Mouse (Mus musculus) hindbrain, embryonic 12.5 days (tissue): ENCODE measurements around the gene Gm14137. TPM values are rescaled to one million over a fixed set of nuclear protein-coding genes. Genes with fewer than 3 reads are reported as not detected.
A peak's percentile ranks its signal among the peaks of the same experiment; 100 is the strongest.

Experiments used
- ATAC-seq: fragments of 200-750 bp; cut with Nextera tagmentation; 2 replicates; pipeline ENCODE4 v1.8.0; 2017; ENCODE audit warnings: moderate TSS enrichment; ENCODE audit not compliant: low FRiP score
- H3K27ac ChIP-seq: fragments of 300-500 bp; sonication (generic); 2 replicates; pipeline ENCODE4 v1.5.1; 2016; ENCODE audit warnings: mild to moderate bottlenecking
- H3K27me3 ChIP-seq: fragments of 300-500 bp; sonication (generic); 2 replicates; pipeline ENCODE4 v1.6.1; 2016; ENCODE audit warnings: mild to moderate bottlenecking
- H3K36me3 ChIP-seq: fragments of 300-500 bp; sonication (generic); 2 replicates; pipeline ENCODE4 v1.6.1; 2016; ENCODE audit warnings: mild to moderate bottlenecking
- H3K4me1 ChIP-seq: fragments of 300-500 bp; sonication (generic); 2 replicates; pipeline ENCODE4 v1.6.1; 2016
- H3K4me2 ChIP-seq: fragments of 300-500 bp; sonication (generic); replicated peaks from 2 replicates; pipeline ENCODE4 v1.6.1; 2016; ENCODE audit warnings: mild to moderate bottlenecking
- H3K4me3 ChIP-seq: fragments of 300-500 bp; sonication (generic); 2 replicates; pipeline ENCODE4 v1.5.1; 2016; ENCODE audit warnings: mild to moderate bottlenecking
- H3K9ac ChIP-seq: fragments of 300-500 bp; sonication (generic); 2 replicates; pipeline ENCODE4 v1.6.1; 2016; ENCODE audit warnings: mild to moderate bottlenecking, moderate library complexity
- H3K9me3 ChIP-seq: fragments of 300-500 bp; sonication (generic); replicated peaks from 2 replicates; pipeline ENCODE4 v1.6.1; 2016; ENCODE audit warnings: mild to moderate bottlenecking
- WGBS: fragments of 180-500 bp; shearing (Covaris S2); methylation state at CpG from one replicate; pipeline ENCODE4 v1.1.7; 2016; 5-methylcytosine and 5-hydroxymethylcytosine counted together
- polyA plus RNA-seq: library from polyadenylated mRNA; unstranded; fragments of >200 nt; fragmentation: Nextera tagmentation; extraction: Ambion mirVana; gene quantifications from 2 replicates; pipeline ENCODE4 v1.2.1, GENCODE M21; 2016

Gm14137 gene
- polyA plus RNA-seq: 0.96 and 1.1 TPM in 2 replicates

DNA sequence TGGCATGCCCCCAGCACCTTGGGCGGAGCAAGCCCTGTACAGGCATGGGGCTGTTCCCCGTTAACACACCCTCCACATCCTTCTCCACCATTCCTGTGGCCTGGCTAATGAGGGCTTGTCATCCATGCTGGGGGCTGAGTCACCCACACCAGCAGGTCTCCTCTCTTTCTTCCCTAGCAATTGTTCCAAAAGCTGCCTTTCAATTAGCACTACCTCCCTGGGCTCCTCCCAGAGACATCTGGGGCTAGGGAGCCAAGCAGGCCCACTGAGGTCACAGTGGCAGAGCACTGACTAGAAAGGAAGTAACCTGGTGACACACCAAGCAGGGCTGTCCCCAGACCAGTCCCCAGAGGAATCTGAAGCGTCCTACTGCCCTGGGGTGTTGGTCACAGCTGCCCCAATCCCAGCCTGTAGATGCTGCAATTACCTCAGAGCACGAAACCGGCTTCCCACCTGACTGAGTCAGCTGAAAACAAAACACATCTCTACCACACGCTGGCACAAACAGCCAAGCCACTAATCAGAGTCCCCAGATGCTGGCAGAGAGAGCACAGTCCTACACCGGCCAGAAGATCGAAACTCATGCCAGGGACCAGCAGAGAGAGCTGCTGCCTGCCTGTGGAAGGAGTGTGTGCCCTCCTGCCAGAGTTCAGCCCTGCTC lies at the start of gene Gm14137:
Gene Gm14137, plus strand, starts transcription at position 519 of the 661 bp plus-strand sequence.
- Histone ChIP-seq H3K4me1 (peaks cover 31% of the 10 kb centered on the region), H3K27ac (peak within 1 kb of the TSS; percentile 6; the same call in 1 of the 2 replicates), H3K4me2 (peak within 1 kb of the TSS; percentile 14; the same call in 1 of the 2 replicates), H3K36me3 (0 out of 2 replicates have a peak, but pooled peaks cover 23% of the 10 kb centered on the region), H3K4me3 (no peak within 1 kb of the TSS), H3K9me3 (no peaks in the 10 kb centered on the region), H3K27me3 (peaks cover under 1% of the 10 kb centered on the region; the same call in 1 of the 2 replicates), H3K9ac (no peak within 1 kb of the TSS)
- 45% methylated on average over 8 of the region's 8 CpGs for WGBS
- ATAC-seq: 0 out of 2 replicates have a peak, but pooled peaks have one; percentile 15

GRCm38 (mm10) chr2:119136346-119136898 lies 37.9 kb upstream of the Gm14137 start:
- Histone ChIP-seq H3K9ac (no peak overlapping the region), H3K9me3 (no peaks in the 10 kb centered on the region), H3K4me1 (no peaks in the 10 kb centered on the region), H3K36me3 (peaks cover 61% of the 10 kb centered on the region), H3K4me3 (no peak overlapping the region), H3K4me2 (no peak overlapping the region), H3K27me3 (no peaks in the 10 kb centered on the region), H3K27ac (no peak overlapping the region)
- 85% methylated on average over 5 of the region's 5 CpGs for WGBS
- no peak for ATAC-seq

DNA sequence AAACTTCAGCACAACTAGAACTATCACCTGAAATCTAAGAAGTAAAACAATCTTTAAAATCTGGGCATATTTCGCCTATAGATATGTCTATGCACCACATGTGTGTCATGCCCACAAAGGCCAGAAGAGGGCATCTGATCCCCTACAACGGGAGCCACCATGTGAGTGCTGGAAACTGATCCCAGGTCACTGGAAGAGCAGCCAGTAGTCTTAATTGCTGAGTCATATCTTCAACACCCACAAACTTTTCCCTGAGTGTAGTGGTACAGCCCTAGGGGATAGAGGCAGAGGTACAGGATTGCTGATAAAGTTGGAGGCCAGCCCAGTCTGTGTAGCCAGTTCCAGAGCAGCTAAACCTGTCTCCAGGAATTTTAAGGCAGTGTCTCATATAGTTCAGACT lies 29.1 kb upstream of the Gm14137 start:
- H3K36me3 ChIP-seq: peaks cover 92% of the 10 kb centered on the region
- no peak overlapping the region for H3K27ac ChIP-seq
- H3K4me3 ChIP-seq: no peak overlapping the region
- H3K9ac ChIP-seq: no peak overlapping the region
- ATAC-seq: no peak
- H3K4me2 ChIP-seq: no peak overlapping the region
- 93% methylated on average over 2 of the region's 2 CpGs for WGBS
- H3K27me3 ChIP-seq: no peaks in the 10 kb centered on the region
- H3K9me3 ChIP-seq: 0 out of 2 replicates have a peak, but pooled peaks cover 4% of the 10 kb centered on the region
- no peaks in the 10 kb centered on the region for H3K4me1 ChIP-seq

DNA sequence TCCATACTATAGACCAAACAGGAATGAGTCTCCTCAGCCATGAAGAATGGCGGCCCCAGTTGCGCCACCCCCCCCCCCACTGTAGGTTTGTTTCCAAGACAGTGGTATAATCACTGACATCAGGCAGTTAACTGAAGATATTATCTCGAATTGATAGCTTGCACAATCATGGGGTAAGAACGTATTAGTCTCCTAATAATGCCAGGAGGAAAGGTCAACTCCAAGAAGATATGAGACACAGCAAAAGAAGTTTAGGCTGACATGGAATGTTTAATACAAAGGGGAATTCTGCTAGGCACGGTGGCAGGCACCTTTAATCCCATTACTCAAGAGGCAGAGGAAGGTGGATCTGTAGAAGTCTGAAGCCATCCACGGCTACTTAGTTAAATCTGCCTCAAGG lies 27.9 kb upstream of the Gm14137 start:
- WGBS: 94% methylated on average over 6 of the region's 6 CpGs

GRCm38 (mm10) chr2:119147160-119147678 lies 27.1 kb upstream of the Gm14137 start:
- Histone ChIP-seq H3K4me3 (no peak overlapping the region), H3K9me3 (0 out of 2 replicates have a peak, but pooled peaks cover 4% of the 10 kb centered on the region), H3K4me2 (no peak overlapping the region), H3K9ac (no peak overlapping the region), H3K36me3 (peaks cover 92% of the 10 kb centered on the region), H3K27ac (no peak overlapping the region), H3K4me1 (no peaks in the 10 kb centered on the region), H3K27me3 (no peaks in the 10 kb centered on the region)
- no peak for ATAC-seq
- 85% methylated on average over 22 of the region's 22 CpGs for WGBS

More for the DNA sequence above, 27.9 kb upstream of the Gm14137 start:
- Histone ChIP-seq H3K4me1 (no peaks in the 10 kb centered on the region), H3K27me3 (no peaks in the 10 kb centered on the region), H3K9me3 (0 out of 2 replicates have a peak, but pooled peaks cover 4% of the 10 kb centered on the region), H3K36me3 (peaks cover 92% of the 10 kb centered on the region), H3K27ac (no peak overlapping the region), H3K9ac (no peak overlapping the region), H3K4me3 (no peak overlapping the region), H3K4me2 (no peak overlapping the region)
- ATAC-seq: no peak

DNA sequence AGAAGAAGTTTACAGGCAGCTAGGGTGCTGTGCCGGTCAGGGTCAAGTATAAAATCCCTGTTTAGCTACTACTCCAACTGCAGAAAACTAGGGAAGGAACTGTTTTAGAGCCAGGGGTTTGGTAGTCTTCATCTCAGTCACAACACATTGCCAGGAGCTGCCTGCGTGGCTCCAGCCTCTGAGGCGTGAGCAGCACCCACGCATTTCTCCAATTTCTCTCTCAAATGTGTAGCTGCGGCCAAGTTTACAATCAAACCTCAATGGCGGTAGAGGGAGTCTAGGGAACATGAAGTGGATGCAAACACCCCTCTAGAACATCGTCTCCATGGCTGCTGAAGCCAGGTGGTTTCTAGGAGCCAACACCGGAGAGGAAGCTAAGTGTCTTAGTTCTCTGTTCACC lies 26.5 kb upstream of the Gm14137 start:
- H3K27me3 ChIP-seq: no peaks in the 10 kb centered on the region
- H3K27ac ChIP-seq: no peak overlapping the region
- H3K9me3 ChIP-seq: 0 out of 2 replicates have a peak, but pooled peaks cover 4% of the 10 kb centered on the region
- peaks cover 92% of the 10 kb centered on the region for H3K36me3 ChIP-seq
- 94% methylated on average over 8 of the region's 8 CpGs for WGBS
- no peak overlapping the region for H3K9ac ChIP-seq
- H3K4me3 ChIP-seq: no peak overlapping the region
- no peaks in the 10 kb centered on the region for H3K4me1 ChIP-seq
- no peak for ATAC-seq
- H3K4me2 ChIP-seq: no peak overlapping the region

DNA sequence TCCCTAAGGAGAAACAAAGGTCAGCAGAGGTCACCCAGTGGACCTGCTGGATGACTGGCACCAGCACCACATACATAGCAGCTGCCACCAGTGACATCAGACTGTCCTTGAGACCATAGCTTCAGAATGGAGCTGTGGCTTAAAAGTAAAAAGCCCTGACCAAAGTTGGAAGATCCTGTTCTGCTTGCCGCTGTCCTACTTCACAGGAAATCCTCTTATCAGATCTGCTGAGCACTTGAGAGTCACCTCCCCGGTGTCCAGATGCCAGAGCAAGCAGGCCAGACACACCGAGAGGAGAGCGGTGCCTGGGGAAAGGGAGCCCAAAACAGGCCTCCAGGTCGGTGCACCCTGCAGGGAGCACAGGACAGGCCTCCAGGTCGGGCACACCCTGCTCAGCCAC lies 22.1 kb upstream of the Gm14137 start:
- no peak overlapping the region for H3K9ac ChIP-seq
- H3K27ac ChIP-seq: no peak overlapping the region
- no peak for ATAC-seq
- no peaks in the 10 kb centered on the region for H3K27me3 ChIP-seq
- 82% methylated on average over 6 of the region's 6 CpGs for WGBS
- peaks cover 68% of the 10 kb centered on the region for H3K36me3 ChIP-seq
- peaks cover 14% of the 10 kb centered on the region for H3K4me1 ChIP-seq
- no peaks in the 10 kb centered on the region for H3K9me3 ChIP-seq
- H3K4me3 ChIP-seq: no peak overlapping the region
- H3K4me2 ChIP-seq: no peak overlapping the region

DNA sequence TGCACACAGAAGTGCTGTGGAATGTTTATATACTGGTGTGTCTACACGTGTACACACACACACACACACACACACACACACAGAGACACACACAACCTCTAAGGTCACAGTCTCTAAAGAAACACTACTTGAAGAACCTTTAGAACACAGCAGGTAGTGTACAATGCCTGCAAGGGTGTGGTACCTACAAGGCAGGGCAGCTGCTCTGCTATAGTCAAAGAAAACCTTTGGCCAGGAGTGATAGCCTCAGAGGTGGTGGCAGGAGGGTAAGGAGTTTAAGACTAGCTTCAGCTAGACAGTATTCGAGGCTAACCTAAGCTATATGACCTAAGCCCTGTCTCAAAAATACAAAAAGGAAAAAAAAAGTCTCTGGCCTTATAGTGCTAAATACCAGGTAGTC lies 19.6 kb upstream of the Gm14137 start:
- no peak overlapping the region for H3K27ac ChIP-seq

GRCm38 (mm10) chr2:119155388-119155787 lies 18.9 kb upstream of the Gm14137 start:
- Histone ChIP-seq H3K9ac (peak overlapping the region; percentile 94; the same call in 1 of the 2 replicates), H3K4me3 (peak overlapping the region; percentile 99; the same call in 1 of the 2 replicates), H3K4me1 (peaks cover 17% of the 10 kb centered on the region), H3K36me3 (peaks cover 39% of the 10 kb centered on the region), H3K27ac (no peak overlapping the region), H3K27me3 (0 out of 2 replicates have a peak, but pooled peaks cover 2% of the 10 kb centered on the region), H3K9me3 (no peaks in the 10 kb centered on the region), H3K4me2 (peak overlapping the region; percentile 97)
- WGBS: 86% methylated on average over 9 of the region's 9 CpGs
- ATAC-seq: no peak

More for the DNA sequence above, 19.6 kb upstream of the Gm14137 start:
- no peak overlapping the region for H3K4me2 ChIP-seq
- no peaks in the 10 kb centered on the region for H3K27me3 ChIP-seq
- ATAC-seq: no peak
- H3K9ac ChIP-seq: no peak overlapping the region
- no peaks in the 10 kb centered on the region for H3K9me3 ChIP-seq
- peaks cover 46% of the 10 kb centered on the region for H3K36me3 ChIP-seq
- 85% methylated on average over 2 of the region's 2 CpGs for WGBS
- H3K4me1 ChIP-seq: peaks cover 17% of the 10 kb centered on the region
- H3K4me3 ChIP-seq: no peak overlapping the region

DNA sequence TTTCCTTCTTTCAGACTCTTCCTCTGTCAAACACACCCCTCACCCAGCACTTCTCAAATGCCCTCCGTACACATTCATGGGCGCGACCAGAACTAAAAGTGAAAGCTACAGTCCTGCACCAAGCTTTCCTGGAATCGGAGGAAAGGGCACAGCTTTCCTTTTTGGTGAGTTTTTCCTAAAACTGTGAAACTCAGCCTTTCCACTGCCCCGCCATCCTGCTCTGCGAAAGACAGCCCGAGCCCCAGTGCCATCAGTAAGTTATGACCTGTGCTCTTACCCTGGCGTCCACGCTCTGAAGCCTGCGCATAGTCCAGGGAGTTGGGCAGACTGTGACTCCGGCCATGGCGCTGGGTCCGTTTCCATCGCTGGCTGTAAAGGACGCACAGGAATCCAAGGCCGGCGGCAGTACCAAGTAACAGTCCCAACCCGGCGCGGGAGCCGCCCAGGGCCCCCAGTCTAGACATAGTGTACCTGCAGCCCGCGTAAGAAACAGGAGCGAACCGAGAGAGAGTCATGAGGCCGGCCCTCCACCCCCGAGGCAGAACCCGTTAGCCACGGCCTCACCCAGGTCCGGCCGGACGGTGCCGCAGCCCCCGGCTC lies 18.1 kb upstream of the Gm14137 start:
- ATAC-seq: no peak
- Histone ChIP-seq H3K9ac (peak overlapping the region; percentile 94), H3K27ac (peak overlapping the region; percentile 60), H3K9me3 (no peaks in the 10 kb centered on the region), H3K4me3 (peak overlapping the region; percentile 99), H3K4me2 (peak overlapping the region; percentile 97), H3K27me3 (0 out of 2 replicates have a peak, but pooled peaks cover 2% of the 10 kb centered on the region), H3K36me3 (peaks cover 31% of the 10 kb centered on the region), H3K4me1 (peaks cover 17% of the 10 kb centered on the region)
- WGBS: 7% methylated on average over 34 of the region's 34 CpGs

DNA sequence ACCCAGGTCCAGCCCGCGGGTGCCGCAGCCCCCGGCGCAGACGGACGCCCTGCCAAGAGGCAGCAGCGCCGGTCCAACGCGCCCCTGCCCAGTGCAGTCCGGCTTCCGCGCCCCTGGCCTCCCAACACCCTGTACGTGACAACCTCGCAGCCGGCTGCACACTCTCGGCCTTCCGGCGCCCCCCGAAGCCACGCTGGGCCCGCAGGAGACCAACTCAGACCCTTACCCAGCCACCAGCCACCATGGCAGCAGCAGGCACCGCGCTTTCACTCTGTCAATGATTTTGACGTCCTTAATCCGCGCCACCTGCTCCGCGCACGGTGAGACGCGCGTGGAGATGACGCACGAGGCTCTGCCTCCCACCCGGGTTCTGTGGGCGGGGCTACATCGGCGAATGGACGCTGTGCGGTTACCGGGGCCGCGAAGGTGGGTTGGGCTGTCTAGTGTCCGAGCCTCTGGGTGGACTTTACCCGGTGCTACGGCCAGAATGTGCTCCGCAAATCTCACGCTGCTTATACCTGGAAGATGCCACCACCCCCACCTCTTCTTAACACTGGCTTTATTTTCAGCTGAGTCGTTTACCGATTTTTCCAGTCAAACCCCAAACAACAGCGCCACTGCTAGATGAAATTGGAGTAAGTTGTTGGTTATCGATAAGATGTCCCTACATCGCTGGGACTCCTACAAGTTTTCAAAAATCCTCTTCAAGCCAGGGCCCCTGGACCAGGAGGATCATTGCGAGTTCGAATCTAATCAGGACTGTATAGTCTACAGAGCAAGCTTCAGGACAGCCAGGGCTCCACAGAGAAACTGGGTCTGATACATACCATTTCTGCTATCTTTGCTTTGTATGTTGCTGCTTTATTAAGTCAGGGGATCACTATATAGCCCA lies 17.4 kb upstream of the Gm14137 start, which contains the start of gene Rmdn3:
Gene Rmdn3, minus strand, starts transcription at position 354 of the 892 bp plus-strand sequence.
- peak within 1 kb of the TSS; percentile 94 for H3K9ac ChIP-seq
- 1% methylated on average over 57 of the region's 57 CpGs for WGBS
- peak within 1 kb of the TSS; percentile 60 for H3K27ac ChIP-seq
- H3K4me2 ChIP-seq: peak within 1 kb of the TSS; percentile 97
- H3K36me3 ChIP-seq: peaks cover 23% of the 10 kb centered on the region
- no peaks in the 10 kb centered on the region for H3K9me3 ChIP-seq
- H3K4me1 ChIP-seq: peaks cover 17% of the 10 kb centered on the region
- ATAC-seq: peak; percentile 92
- 0 out of 2 replicates have a peak, but pooled peaks cover 2% of the 10 kb centered on the region for H3K27me3 ChIP-seq
- peak within 1 kb of the TSS; percentile 99 for H3K4me3 ChIP-seq
